Mouse (Mus musculus): Measurements from ENCODE around the gene Chst11. TPM values are rescaled to one million over a fixed set of nuclear protein-coding genes. Genes with fewer than 3 reads are reported as not detected.

Gene Chst11
- polyA plus RNA-seq, 1 experiment, result 10.4 TPM

- H3K36me3 ChIP-seq (replicated peaks; ENCODE audit: low read length), result no peaks in the 10 kb centered on the region
- no peaks in the 10 kb centered on the region for H3K9me3 ChIP-seq
- H3K4me1 ChIP-seq, result peaks cover 40% of the 10 kb centered on the region
- H3K27me3 ChIP-seq (replicated peaks), result peaks cover 8% of the 10 kb centered on the region
- H3K4me3 ChIP-seq (replicated peaks), result no peak overlapping the region
- no peak for TF ChIP-seq FLI1 (IDR thresholded peaks at IDR 0.05; ENCODE audit: low read length)
These were observed 18.6 kb upstream of the Chst11 start for GRCm38 (mm10) chr10:82966672-82967071.

GRCm38 (mm10) chr10:82969612-82970011, 15.7 kb upstream of the Chst11 start:
- H3K4me1 ChIP-seq, result peaks cover 33% of the 10 kb centered on the region
- H3K27me3 ChIP-seq (replicated peaks), result peaks cover 11% of the 10 kb centered on the region
- TF ChIP-seq FLI1 (IDR thresholded peaks at IDR 0.05; ENCODE audit: low read length), result no peak
- no peak for TF ChIP-seq GATA1 (IDR thresholded peaks at IDR 0.05; ENCODE audit: borderline replicate concordance, low read length)
- H3K4me3 ChIP-seq (replicated peaks), result no peak overlapping the region
- no peaks in the 10 kb centered on the region for H3K36me3 ChIP-seq (replicated peaks; ENCODE audit: low read length)
- H3K9me3 ChIP-seq, result no peaks in the 10 kb centered on the region

- peaks cover 34% of the 10 kb centered on the region for H3K4me1 ChIP-seq
- H3K36me3 ChIP-seq (replicated peaks; ENCODE audit: low read length), result no peaks in the 10 kb centered on the region
- H3K27me3 ChIP-seq (replicated peaks), result peaks cover 20% of the 10 kb centered on the region
- H3K4me3 ChIP-seq (replicated peaks), result no peak overlapping the region
- H3K9me3 ChIP-seq, result peaks cover under 1% of the 10 kb centered on the region; the same call in 1 of the 2 replicates
- no peak for TF ChIP-seq GATA1 (IDR thresholded peaks at IDR 0.05; ENCODE audit: borderline replicate concordance, low read length)
- no peak for TF ChIP-seq FLI1 (IDR thresholded peaks at IDR 0.05; ENCODE audit: low read length)
These were observed 13.7 kb upstream of the Chst11 start for GRCm38 (mm10) chr10:82971549-82971948.

- peaks cover 34% of the 10 kb centered on the region for H3K4me1 ChIP-seq
- H3K4me3 ChIP-seq (replicated peaks), result no peak overlapping the region
- peaks cover 37% of the 10 kb centered on the region for H3K27me3 ChIP-seq (replicated peaks)
- no peaks in the 10 kb centered on the region for H3K36me3 ChIP-seq (replicated peaks; ENCODE audit: low read length)
- H3K9me3 ChIP-seq, result peaks cover 6% of the 10 kb centered on the region; the same call in 1 of the 2 replicates
- TF ChIP-seq GATA1 (IDR thresholded peaks at IDR 0.05; ENCODE audit: borderline replicate concordance, low read length), result no peak
- no peak for TF ChIP-seq FLI1 (IDR thresholded peaks at IDR 0.05; ENCODE audit: low read length)
These were observed 11.1 kb upstream of the Chst11 start for GRCm38 (mm10) chr10:82974201-82974600.

- Histone ChIP-seq H3K9me3 (peaks cover 6% of the 10 kb centered on the region; the same call in 1 of the 2 replicates), H3K27me3 (replicated peaks) (peaks cover 41% of the 10 kb centered on the region), H3K4me1 (peaks cover 29% of the 10 kb centered on the region), H3K4me3 (replicated peaks) (no peak overlapping the region), H3K36me3 (replicated peaks; ENCODE audit: low read length) (no peaks in the 10 kb centered on the region)
- TF ChIP-seq FLI1 (IDR thresholded peaks at IDR 0.05; ENCODE audit: low read length) (no peak), GATA1 (IDR thresholded peaks at IDR 0.05; ENCODE audit: borderline replicate concordance, low read length) (no peak)
These were observed 10.6 kb upstream of the Chst11 start for GRCm38 (mm10) chr10:82974627-82975177.

- no peak for TF ChIP-seq FLI1 (IDR thresholded peaks at IDR 0.05; ENCODE audit: low read length)
- TF ChIP-seq GATA1 (IDR thresholded peaks at IDR 0.05; ENCODE audit: borderline replicate concordance, low read length), result no peak
- Histone ChIP-seq H3K4me1 (peaks cover 29% of the 10 kb centered on the region), H3K36me3 (replicated peaks; ENCODE audit: low read length) (no peaks in the 10 kb centered on the region), H3K9me3 (peaks cover 6% of the 10 kb centered on the region; the same call in 1 of the 2 replicates), H3K27me3 (replicated peaks) (peaks cover 52% of the 10 kb centered on the region), H3K4me3 (replicated peaks) (no peak overlapping the region)
These were observed 9.5 kb upstream of the Chst11 start for GRCm38 (mm10) chr10:82975806-82976205.

GRCm38 (mm10) chr10:82982286-82982685, 3.0 kb upstream of the Chst11 start:
- TF ChIP-seq FLI1 (IDR thresholded peaks at IDR 0.05; ENCODE audit: low read length) (no peak), GATA1 (IDR thresholded peaks at IDR 0.05; ENCODE audit: borderline replicate concordance, low read length) (no peak)
- Histone ChIP-seq H3K36me3 (replicated peaks; ENCODE audit: low read length) (no peaks in the 10 kb centered on the region), H3K4me3 (replicated peaks) (no peak overlapping the region), H3K4me1 (peaks cover 58% of the 10 kb centered on the region), H3K27me3 (replicated peaks) (peaks cover 48% of the 10 kb centered on the region), H3K9me3 (no peaks in the 10 kb centered on the region)

GRCm38 (mm10) chr10:82985700-82986131, 418 bp downstream of the Chst11 start:
- Histone ChIP-seq H3K4me3 (replicated peaks) (peak overlapping the region; percentile 95), H3K27me3 (replicated peaks) (peaks cover 21% of the 10 kb centered on the region), H3K4me1 (peaks cover 86% of the 10 kb centered on the region), H3K36me3 (replicated peaks; ENCODE audit: low read length) (peaks cover 12% of the 10 kb centered on the region), H3K9me3 (no peaks in the 10 kb centered on the region)
- no peak for TF ChIP-seq GATA1 (IDR thresholded peaks at IDR 0.05; ENCODE audit: borderline replicate concordance, low read length)
- no peak for TF ChIP-seq FLI1 (IDR thresholded peaks at IDR 0.05; ENCODE audit: low read length)

GRCm38 (mm10) chr10:82986251-82986992, 1.1 kb downstream of the Chst11 start:
- Histone ChIP-seq H3K4me3 (replicated peaks) (peak overlapping the region; percentile 95), H3K9me3 (no peaks in the 10 kb centered on the region), H3K27me3 (replicated peaks) (peaks cover 15% of the 10 kb centered on the region), H3K4me1 (peaks cover 86% of the 10 kb centered on the region), H3K36me3 (replicated peaks; ENCODE audit: low read length) (peaks cover 17% of the 10 kb centered on the region)
- TF ChIP-seq GATA1 (IDR thresholded peaks at IDR 0.05; ENCODE audit: borderline replicate concordance, low read length) (no peak), FLI1 (IDR thresholded peaks at IDR 0.05; ENCODE audit: low read length) (no peak)

- Histone ChIP-seq H3K4me1 (peaks cover 86% of the 10 kb centered on the region), H3K4me3 (replicated peaks) (peak overlapping the region; percentile 95)
- TF ChIP-seq GATA1 (IDR thresholded peaks at IDR 0.05; ENCODE audit: borderline replicate concordance, low read length), result no peak
- TF ChIP-seq FLI1 (IDR thresholded peaks at IDR 0.05; ENCODE audit: low read length), result no peak
These were observed 1.7 kb downstream of the Chst11 start for GRCm38 (mm10) chr10:82986993-82987349.

More at GRCm38 (mm10) chr10:82986993-82987349, 1.7 kb downstream of the Chst11 start:
- H3K27me3 ChIP-seq (replicated peaks), result peaks cover 12% of the 10 kb centered on the region
- peaks cover 23% of the 10 kb centered on the region for H3K36me3 ChIP-seq (replicated peaks; ENCODE audit: low read length)
- H3K9me3 ChIP-seq, result no peaks in the 10 kb centered on the region

Measured in megakaryocyte, embryonic 14.5 days (primary cell).